Mouse (Mus musculus) bone marrow, adult 2 months (tissue): ENCODE measurements around the gene Ptpn13.

Experiments
- CTCF ChIP-seq: fragments of 200-500 bp; IDR thresholded peaks from 2 replicates; pipeline ENCODE4 v1.5.1; 2011; ENCODE audit warnings: low read length, control low read depth; ENCODE audit not compliant: control insufficient read depth, insufficient read depth
- POLR2A ChIP-seq: fragments of 200-500 bp; IDR thresholded peaks from 2 replicates; pipeline ENCODE4 v1.6.1; 2011; ENCODE audit warnings: low read depth, mild to moderate bottlenecking, control low read depth, low read length, borderline replicate concordance; ENCODE audit not compliant: control insufficient read depth

- no peak for TF ChIP-seq CTCF
- no peak for TF ChIP-seq POLR2A
Observed at GRCm38 (mm10) chr5:103448470-103448869, 23.5 kb downstream of the Ptpn13 start.
